Mouse (Mus musculus): ENCODE measurements around the gene Cel.

- TF ChIP-seq CTCF (IDR thresholded peaks at IDR 0.05; ENCODE audit: borderline replicate concordance, control insufficient read depth, extremely low read depth, insufficient read depth, low read length, poor library complexity) (peak; percentile 47; the same call in 1 of the 2 replicates), POLR2A (IDR thresholded peaks at IDR 0.05; ENCODE audit: control insufficient read depth, extremely low read depth, insufficient read depth, low read length, poor library complexity) (no peak)
Observed at GRCm38 (mm10) chr2:28578003-28578402, 14.8 kb upstream of the Cel start.
